Mouse (Mus musculus) G1E (cell line): ENCODE measurements at regions not wholly inside any gene's neighbourhood (a gene's known extent, or its start where the extent isn't known, plus 50 kb on each side); places are given as distances from the start of the nearest gene placed in this dataset.

ENCODE experiments used
- CTCF ChIP-seq: IDR thresholded peaks from 2 replicates; pipeline ENCODE4 v1.5.1; 2012; ENCODE audit warnings: low read depth, low read length, inconsistent platforms, mixed read lengths
- GATA1 ChIP-seq: IDR thresholded peaks from 2 replicates; pipeline ENCODE4 v1.6.1; 2012; ENCODE audit warnings: borderline replicate concordance, low read length, inconsistent platforms, mixed read lengths

- TF ChIP-seq CTCF (no peak), GATA1 (no peak)
Measured at GRCm38 (mm10) chr12:29192391-29192790, 335.8 kb upstream of the Myt1l start.
